Mouse (Mus musculus) megakaryocyte, embryonic 14.5 days (primary cell): ENCODE measurements around the gene Gm1527.
"Not testable (repeated sequence)": the region's sequence is repeated elsewhere in the genome, so short reads cannot be mapped to it uniquely, and the experiment has no call there.

Experiments used
- FLI1 ChIP-seq: IDR thresholded peaks from 2 replicates; pipeline ENCODE4 v1.6.1; 2012; ENCODE audit warnings: low read length, inconsistent platforms, mixed read lengths
- GATA1 ChIP-seq: IDR thresholded peaks from 3 replicates; pipeline ENCODE4 v1.6.1; 2012; ENCODE audit warnings: mixed read lengths, low read length, inconsistent platforms, borderline replicate concordance

DNA sequence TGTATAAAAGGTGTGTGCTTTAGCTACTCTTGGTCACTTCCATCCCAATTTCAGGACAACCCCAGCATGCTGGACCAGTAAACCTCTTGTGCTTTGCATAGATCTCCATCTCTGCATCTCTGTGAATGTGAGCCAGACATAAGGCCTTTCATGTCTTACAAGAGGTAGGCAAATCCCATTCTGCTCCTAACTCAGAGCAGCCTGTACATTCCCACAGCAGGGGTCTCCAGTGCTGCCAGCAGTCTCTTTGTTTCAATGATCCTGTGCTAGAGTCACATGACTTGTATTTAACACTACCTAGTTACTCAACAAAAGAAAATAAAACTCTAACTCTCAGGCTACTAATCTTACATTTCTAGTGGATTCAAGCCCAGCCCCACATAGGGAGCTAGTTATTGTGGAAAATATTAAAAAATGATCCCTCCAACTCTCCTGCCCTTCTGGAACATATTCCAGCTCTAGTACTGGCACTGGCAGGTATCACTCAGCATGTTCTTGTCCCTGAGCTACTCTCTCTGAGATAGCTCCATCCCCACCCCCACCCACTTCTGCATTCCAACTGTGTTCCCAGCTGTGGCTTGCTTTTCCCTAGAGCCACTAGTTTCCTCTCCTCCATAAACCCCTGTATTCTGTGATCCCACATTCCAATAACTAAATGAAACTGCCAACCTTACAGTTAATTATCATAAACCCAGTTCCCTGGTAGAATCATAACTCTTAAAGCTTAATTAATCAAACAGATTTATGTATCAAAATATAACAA is 32.6 kb upstream of the Gm1527 start:
- not testable (repeated sequence) for TF ChIP-seq FLI1, GATA1
